Mouse (Mus musculus): ENCODE data around the gene Mgarp.
"Not testable (repeated sequence)": the region's sequence is repeated elsewhere in the genome, so short reads cannot be mapped to it uniquely, and the experiment has no call there.

Mgarp gene

DNA sequence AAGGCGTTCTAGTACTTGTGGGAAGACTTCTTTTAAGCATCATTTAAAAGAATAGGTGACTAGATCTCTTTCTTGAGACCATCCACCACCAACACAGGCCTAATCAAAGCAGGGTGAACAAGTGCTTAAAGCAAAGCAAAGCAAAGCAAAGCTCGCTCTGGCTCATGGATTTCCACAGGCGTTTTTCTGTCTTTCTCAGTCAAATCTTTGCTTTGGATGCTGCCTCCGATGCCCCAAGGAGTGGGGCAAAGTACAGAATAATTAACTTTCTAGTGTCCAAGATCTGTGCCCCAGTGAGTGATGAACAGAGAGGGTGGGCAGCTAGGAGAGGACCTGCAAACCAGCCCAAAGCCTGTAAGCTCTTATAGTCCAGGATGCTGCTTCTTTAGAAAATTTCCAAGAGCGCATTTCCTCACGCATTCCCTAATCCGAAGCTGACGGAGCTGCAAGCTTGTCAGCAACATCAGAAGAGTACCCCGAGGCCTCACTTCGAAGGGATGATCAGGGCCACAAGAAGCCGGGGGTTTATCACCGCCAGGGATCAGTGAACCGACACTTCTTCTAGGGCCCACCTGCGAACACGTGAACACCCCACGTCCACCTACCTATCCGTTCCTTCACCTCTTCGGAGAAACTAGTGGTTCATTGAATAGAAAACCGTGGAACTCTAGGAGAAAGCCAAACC lies 935 bp downstream of the Mgarp start:
- DNase-seq, result no peak

DNA sequence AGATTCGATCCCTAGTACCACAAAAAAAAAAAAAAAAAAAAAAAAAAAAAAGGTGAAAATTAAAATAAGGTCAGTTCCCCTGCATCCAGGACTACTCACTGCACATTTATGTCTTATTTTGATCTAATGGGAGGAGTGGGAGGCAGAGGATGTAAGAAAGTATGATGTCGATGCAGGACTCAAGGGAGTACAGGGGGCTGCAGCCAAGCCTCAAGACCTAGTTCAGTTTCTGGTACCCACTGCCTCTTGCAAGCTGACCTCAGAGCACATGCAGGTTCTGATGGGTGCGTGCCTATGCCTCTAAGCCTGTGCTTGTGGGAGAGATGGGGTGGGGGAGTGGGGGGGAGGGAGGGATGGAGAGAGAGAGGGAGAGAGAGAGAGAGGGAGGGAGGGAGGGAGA lies 1.7 kb downstream of the Mgarp start:
- DNase-seq, result no peak

DNA sequence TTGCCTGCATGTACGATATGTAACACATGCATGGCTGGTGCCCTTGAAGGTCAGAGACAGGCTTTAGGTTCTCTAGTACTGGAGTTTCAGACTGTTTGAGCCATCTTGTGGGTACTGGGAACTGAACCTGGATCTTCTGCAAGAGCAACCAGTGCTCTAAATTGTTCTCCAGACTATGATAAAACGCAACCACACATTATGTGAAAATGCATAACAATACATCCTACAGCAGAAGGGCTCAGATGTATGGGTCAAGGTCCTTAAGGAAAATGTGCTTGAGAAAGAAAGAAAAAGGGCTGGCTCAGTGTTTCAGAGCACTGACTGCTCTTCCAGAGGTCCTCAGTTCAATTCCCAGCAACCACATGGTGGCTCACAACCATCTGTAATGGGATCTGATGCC lies 2.9 kb downstream of the Mgarp start:
- no peak for DNase-seq

DNA sequence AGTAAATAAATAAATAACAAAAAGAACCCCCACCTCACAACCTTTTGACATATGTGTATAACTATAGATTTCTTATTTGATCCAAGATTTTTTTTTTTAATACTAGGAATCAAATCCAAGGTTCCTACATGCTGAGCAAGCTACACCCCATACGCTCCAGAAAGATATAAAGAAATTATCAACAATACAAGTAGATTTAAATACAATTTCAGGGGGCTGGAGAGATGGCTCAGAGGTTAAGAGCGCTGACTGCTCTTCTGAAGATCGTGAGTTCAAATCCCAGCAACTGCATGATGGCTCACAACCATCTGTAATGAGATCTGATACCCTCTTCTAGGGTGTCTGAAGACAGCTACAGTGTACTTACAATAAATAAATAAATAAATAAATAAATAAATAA lies 3.5 kb downstream of the Mgarp start:
- not testable (repeated sequence) for DNase-seq

DNA sequence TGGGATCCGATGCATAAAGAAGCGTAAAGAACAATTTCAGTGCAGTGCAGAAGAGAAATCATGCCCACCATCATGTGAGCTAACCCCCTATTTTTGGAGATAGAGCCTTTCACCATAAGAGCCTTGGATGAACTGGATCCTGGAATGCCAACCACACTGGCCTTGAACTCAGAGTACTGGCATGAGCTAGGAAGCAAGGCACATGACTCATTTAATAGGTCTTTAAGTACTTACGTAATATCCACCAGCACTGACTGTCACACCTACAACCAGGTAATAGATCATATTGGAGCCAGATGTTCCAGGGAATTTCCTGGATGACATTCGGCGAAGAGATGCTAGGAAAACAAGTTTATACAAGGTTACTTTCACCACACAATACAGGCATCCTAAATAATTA lies 4.9 kb downstream of the Mgarp start:
- DNase-seq, result no peak

DNA sequence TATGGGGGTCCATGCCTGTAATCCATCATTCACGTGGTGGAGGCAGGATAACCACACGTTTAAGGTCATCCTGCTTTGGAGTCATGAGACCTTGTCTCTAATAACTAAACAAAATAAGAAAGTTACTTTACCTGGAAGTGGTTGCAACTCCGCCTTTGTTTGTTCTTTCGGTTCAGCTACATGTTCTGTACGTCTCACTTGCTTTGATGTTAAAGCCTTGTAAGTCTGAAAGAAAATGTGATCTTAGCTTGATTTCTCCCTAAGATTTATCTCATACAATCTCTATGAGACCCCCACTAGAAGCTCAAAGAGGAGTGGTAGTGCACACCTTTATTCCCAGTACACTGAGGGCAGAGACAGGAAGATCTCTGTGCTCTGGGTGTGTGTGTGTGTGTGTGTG lies 5.4 kb downstream of the Mgarp start:
- no peak for DNase-seq

DNA sequence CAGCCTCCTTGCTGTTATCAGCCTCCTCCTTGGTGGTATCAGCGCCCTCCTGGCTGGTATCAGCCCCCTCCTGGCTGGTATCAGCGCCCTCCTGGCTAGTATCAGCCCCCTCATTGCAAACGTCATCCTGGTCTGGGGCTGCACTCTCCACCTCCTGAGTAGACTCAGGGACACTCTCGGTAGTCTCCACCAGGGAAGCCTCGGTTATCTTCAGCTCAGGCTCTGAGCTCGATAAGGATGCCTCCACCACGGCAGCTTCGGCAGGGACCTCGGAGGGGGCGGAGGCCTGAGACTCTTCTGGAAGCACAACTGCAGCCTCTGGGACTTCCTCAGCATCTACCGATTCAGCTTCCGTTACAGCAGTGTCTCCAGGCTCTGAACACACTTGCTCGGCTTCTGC lies 7.6 kb downstream of the Mgarp start:
- DNase-seq, result no peak

DNA sequence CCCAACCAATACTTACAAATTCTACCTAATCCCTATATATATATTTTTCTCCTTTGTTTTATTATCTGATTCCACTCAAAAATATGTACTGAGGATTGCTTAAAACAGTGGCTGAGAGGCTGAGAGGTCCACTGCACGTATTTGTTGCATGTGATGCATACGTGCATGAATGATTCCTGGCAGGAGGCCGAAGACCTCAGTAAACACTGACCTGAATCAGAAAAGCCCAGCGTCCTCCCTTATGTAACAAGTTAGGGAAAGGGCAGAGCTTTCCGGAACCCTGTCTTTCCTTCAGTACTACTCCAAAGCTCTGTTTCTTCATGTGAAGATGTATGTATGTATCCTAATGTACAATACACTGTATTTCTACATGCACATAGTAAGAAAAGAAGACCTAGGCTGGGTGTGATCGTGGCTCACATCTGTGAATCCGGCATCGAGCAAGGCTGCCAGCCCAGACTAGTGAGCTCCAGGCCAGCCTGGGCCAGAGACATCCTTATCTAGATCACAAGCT lies 8.6 kb downstream of the Mgarp start:
- DNase-seq, result peak; percentile 63 to 85

DNA sequence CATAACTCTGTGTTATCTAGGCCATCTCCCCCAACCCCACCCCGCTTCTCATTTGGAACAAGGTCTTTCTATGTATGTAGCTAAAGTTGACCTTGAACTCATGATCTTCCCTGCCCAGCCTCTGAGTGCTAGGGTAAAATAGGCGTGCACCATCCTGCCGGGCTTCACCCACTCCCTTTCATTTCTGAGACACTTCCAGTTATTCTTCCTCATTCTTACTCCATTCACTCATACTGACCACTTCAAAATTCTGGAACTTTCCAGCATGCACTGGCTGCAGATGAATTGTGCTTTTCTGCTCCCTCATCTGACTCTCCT lies 9.4 kb downstream of the Mgarp start:
- DNase-seq, result no peak

DNA sequence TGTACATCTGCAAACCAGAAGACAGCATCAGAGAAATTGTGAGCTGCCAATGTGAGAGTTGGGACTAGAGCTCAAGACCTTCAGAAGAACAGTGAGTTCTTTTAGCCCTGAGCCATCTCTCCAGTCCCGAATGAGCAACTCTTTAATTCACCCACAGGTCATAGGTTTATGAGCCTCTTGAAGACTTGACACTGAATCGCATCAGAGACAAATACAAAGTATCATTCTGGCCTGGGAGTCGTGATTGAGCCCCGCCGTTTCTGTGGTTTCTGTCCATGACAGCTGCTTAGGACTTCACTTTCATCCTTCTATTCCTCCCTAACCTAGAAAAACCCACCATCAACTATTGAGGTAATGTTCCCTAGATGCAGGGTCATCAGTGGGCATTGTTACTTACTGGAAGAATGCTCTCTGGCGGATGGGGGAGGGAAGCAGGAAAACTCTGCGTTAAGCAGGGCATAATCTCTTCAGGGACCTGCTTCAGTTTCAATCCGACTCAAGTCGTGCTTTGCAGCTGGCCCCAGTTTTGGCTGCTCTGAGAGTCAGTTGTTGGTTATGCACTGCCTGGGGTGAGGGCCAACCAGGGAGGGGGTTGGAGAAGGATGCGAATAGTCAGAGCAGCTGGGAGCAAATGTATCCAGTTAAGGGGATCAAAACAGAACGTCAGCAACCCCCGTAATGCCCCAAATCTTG lies 10.0 kb downstream of the Mgarp start:
- DNase-seq, result no peak

DNA sequence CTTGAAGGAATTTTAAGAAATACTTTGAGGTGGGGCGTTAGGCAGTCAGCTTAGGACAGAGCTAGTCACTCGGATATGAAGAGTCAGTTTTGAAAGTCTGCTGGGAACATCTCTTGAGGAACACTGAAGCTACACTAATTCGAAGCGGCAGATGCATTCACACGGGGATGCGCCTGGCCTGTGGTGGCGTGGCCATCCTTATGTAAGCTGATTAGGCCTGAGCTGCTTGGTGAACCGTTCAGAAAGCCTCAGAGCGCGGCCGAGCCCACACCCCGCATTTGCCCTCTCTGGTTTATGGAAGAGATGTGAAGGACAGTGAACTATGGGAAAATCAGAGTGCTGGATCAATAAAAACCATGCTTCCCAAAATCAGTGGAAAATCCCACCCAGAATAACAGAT lies 13.1 kb downstream of the Mgarp start:
- DNase-seq, result peak; percentile 70 to 74

DNA sequence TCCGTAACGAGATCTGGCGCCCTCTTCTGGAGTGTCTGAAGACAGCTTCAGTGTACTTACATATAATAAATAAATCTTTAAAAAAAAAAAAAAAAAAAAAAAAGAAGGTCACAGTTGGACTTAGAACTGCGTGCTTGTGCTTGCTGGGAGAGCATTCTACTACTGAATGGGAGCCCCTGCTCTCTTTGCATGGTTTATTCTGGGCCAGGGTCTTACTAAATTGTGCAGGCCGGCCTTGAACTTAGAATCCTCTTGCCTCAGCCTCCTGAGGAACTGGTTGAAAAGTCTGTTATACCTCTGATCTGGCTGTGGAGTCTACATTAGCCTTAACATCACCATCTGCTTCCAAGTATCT lies 15.9 kb downstream of the Mgarp start:
- DNase-seq, result no peak

DNA sequence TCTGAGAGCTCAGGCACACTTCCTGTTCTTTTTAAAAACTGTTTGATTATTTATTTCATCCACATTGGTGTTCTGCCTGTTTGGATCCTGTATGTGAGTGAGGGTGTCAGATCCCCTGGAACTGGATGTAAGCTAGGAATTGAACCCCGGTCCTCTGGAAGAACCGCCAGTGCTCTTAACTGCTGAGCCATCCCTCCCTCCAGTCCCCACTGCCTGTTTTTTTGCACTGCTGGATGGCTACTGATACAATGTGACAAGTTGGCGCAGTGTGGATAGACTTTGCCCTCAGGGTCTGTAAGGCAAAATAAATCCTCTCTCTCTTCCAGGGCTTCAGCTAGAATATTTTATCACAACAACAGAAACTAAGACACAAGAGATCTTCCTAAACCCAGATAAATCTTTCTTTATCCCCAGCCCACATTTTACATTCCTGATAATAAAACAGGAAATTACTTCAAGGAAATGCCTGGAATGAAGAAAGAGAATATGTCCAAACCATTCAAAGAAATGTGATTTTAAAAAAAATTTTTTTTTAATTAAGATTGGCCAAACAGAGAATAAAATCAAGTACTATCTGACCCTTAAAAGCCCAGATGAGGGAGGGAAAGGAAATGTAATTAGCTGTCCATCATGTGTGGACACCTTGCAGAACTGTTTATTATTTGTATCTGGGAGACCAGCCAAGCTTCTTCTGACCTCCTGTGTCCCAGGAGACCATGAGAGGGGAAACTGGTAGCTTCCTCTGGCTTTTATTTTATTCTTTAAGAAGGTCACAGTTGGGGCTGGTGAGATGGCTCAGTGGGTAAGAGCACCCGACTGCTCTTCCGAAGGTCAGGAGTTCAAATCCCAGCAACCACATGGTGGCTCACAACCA lies 16.5 kb downstream of the Mgarp start:
- DNase-seq, result no peak

DNA sequence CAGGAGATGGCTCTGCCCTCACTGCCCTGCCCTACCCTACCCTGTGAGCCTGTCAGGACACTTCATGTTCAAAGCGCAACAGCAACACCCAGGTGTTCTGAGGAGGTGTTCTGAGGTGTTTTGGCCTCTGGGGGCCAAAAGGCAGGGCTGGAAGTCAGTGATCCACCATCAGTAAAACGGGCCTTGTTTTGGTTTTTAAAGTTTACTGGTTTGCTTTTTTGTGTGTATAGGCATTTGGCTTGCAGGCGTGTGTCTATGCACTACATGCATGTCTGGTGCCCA lies 17.9 kb downstream of the Mgarp start:
- DNase-seq, result no peak

DNA sequence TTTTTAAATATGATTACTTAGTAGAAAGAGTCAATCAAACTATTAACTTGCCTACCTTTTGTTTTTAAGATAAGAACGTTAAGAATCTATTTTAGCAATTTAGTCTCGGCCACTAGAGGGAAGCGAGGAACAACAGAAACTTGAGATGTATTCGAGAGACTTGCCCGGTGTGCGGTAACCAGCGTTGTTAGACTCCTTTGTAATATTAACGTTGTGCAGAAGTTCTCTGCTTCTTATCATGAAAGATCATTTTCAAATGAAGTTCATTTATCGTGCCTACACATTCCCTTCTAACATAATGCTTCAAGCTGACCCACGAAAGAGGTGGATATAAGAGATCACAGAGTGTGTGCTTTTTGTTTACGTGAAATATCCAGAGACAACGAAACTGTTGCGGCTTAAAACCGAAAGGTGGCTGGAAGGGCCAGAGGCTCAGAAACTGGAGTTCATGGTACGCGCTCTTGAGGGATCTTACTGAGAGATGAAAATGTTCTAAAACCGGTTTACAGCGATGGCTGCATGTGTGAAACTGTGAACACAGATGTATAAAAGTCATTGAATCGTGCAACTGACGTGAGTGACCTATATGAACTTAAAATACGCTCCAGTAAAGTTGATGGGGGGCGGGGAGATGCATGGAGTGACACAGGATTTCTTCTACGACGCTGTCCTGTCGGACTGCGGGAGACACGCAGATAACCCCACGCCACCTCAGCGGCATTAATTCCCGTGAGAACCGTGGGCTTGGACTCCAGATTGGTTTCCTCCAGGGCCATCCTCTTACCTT lies 18.5 kb downstream of the Mgarp start:
- DNase-seq, result peak; percentile 30 to 31

DNA sequence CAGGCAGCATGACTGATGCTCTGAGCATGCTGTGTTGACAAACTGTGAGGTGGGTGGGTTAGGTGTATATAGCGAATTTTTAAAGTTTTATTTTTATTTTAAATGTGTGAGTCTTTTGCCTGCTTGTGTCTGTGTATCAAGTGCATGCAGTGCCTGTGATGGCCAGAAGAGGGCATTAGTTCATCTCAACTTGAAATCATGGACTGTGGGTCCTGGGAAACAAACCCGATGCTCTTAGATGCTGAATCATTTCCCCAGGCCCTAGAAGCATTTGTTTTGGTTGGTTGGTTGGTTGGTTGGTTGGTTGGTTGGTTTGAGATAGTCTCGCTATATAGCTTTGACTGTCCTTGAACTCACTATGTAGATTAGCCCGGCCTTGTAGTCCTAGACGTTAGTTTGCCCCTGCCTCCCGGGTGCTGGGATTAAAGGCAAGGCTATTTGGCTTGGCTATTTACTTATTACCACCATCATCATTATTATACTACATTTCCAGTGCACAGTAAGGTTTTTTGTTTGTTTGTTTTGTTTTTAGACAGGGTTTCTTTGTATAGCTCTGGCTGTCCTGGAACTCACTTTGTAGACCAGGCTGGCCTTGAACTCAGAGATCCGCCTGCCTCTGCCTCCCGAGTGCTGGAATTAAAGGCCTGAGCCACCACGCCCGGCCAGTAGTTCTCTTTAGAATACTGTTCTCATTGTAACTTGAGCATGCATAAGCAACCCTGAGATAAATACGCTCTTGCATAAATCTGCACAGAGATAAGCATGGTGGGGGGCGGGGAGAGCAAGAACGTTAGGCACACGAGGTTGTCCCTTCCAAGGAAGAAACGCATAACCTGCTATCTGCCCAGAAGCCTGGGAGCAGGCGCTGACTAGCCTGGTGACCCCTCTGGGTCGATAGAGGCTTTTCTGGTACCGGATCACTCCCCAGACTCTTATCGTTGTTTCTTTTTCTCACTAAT lies 21.0 kb downstream of the Mgarp start:
- peak; percentile 65 to 78 for DNase-seq

DNA sequence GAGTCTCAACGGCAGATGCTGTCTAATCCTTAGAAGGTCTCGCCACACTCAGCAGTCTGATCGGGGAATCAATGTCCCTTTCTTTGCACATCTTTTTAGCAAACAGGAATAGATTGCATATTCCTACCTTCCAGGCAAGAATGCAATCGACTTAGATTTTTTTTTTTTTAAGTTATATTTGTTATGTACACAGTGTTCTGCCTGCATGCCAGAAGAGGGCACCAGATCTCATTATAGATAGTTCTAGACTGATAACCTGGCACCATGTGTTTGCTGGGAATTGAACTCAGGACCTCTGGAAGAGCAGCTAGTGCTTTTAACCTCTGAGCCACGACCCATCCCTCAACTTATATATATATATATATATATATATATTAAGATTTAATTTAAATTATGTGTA lies 23.0 kb downstream of the Mgarp start:
- DNase-seq, result no peak

DNA sequence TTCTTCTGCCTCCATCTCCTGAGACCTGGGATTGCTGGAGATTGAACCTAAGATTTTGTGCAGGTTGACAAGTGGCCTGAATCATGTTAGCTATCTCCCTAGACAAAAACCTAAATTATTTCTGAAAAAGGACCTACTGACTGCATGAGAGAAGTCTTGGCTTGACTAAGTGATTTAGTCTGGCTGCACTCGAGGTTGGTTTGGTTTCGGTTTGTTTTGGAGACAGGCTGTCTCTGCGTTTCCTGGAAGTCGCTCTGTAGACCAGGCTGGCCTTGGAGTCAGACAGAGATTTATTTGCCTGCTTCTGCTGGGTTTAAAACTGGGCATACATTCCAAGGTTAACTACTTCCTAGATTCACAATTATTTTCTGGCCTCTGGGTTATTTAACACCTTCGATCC lies 23.7 kb downstream of the Mgarp start:
- DNase-seq, result no peak

DNA sequence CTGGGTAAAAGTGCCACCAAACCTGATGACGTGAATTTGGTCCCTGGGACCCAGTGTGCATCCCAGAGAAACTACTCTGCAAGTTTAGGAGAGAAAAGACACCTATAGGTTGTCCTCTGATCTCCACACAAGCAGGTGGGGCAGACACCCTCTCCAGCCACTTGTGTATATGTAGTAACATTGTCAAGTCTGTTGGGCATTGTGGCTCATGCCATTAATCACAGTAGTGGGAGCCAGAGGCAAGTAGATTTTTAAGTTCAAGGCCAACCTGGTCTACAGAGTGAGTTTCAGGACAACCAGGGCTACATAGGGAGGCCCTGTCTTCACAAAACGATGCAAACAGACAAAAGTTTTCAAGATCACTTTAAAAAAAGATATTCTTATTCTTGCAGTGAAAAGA lies 24.7 kb downstream of the Mgarp start:
- no peak for DNase-seq

DNA sequence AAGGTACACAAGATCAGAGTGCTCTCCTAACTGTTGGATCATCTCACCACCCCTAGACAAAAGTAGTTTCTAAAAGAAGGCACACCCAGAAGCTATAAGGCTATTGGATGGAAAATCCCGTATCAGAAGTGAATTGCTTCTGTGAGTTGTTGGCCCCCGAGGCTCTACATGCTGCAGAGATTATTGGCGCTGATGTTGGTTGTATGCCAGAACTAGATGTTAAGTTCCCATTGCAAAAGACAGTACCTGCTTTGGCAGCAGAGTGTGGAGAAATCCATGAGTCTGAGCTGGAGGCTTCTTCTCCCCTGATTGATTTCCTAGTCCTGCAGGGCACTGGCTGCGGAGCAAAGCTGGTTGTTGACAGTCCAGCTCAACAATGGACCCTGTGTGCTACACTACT lies 28.5 kb downstream of the Mgarp start:
- no peak for DNase-seq

DNA sequence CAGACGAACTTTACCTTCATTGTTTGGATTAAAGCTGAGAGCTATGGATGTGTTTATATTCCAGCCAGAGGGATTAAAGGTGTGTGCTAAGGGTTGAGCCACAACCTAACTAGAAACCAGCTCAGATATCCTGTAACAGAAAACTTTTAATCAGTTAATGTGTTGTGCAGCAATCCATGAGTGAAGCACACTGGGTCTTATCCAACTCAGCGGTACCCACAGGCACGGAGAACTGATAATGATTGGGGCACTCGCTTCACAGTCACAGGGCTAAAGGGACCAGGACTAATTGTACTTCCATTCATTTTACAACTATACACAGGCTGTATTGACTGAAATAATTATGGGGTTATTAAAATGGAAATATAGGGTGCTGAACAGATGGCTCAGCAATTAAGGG lies 29.6 kb downstream of the Mgarp start:
- no peak for DNase-seq

DNA sequence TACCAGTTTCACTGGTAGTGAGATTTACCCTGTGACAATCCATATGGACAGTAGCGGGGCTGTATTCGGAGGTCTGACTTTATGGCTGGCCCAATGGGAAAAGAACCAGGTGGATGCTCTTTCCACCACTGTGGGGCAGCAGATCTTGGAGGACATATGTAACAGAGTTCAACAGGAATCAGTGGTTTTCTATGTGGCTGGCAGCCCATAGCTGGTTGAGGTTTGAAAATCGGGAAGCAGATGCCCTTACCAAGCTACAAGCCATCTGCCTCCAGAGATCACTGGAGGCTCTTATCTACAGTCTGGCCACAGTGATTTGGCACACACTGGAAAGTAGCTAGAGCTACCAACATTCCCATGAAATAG lies 31.0 kb downstream of the Mgarp start:
- no peak for DNase-seq

All from cerebellum, postnatal 14 days (tissue).